Mouse (Mus musculus): ENCODE data around the gene Tvp23b.

Tvp23b gene

GRCm38 (mm10) chr11:62949548-62949947 lies 70.3 kb downstream of the Tvp23b start:
- peak; percentile 74 for DNase-seq

- DNase-seq, result no peak
Measured at GRCm38 (mm10) chr11:62951012-62951411, 71.8 kb downstream of the Tvp23b start, which contains the start of gene Cdrt4. Gene Cdrt4, plus strand, starts transcription at chr11:62951193.

- peak; percentile 71 for DNase-seq
Measured at GRCm38 (mm10) chr11:62954766-62955165, 75.5 kb downstream of the Tvp23b start.

- DNase-seq, result no peak
Measured at GRCm38 (mm10) chr11:62955186-62955585, 75.9 kb downstream of the Tvp23b start.

GRCm38 (mm10) chr11:62955776-62956175 lies 76.5 kb downstream of the Tvp23b start:
- no peak for DNase-seq

GRCm38 (mm10) chr11:62957626-62958180 lies 78.4 kb downstream of the Tvp23b start:
- DNase-seq, result no peak

GRCm38 (mm10) chr11:62963292-62963691 lies 84.0 kb downstream of the Tvp23b start:
- DNase-seq, result no peak

GRCm38 (mm10) chr11:62966424-62966764 lies 87.1 kb downstream of the Tvp23b start:
- no peak for DNase-seq
